Mouse (Mus musculus): ENCODE results near the gene Olfr430. TPM values are rescaled to one million over a fixed set of nuclear protein-coding genes. Genes with fewer than 3 reads are reported as not detected.

Olfr430 gene
- polyA plus RNA-seq, 1 experiment from 2014 or later: 0.07 TPM

- Histone ChIP-seq H3K27ac (replicated peaks; ENCODE audit: low read depth, low read length) (no peak within 1 kb of the TSS), H3K9ac (replicated peaks; ENCODE audit: low read length) (no peak within 1 kb of the TSS), H3K36me3 (replicated peaks; ENCODE audit: control insufficient read depth, insufficient read depth, low read depth, low read length) (no peaks in the 10 kb centered on the region), H3K9me3 (replicated peaks; ENCODE audit: control insufficient read depth, low read length) (no peaks in the 10 kb centered on the region), H3K4me3 (ENCODE audit: low read depth, low read length) (no peak within 1 kb of the TSS), H3K27me3 (ENCODE audit: control insufficient read depth, insufficient read depth, low read length) (no peaks in the 10 kb centered on the region), H3K4me2 (ENCODE audit: low read depth, low read length) (no peak within 1 kb of the TSS), H3K4me1 (ENCODE audit: control insufficient read depth, insufficient read depth, low read length) (no peaks in the 10 kb centered on the region)
- 90% methylated on average over 1 of the region's 1 CpGs for WGBS
- ATAC-seq (replicated peaks; ENCODE audit: insufficient number of reproducible peaks, low FRiP score, low TSS enrichment, low read depth): no peak
- DNase-seq (ENCODE audit: low spot score): no peak
Observed at GRCm38 (mm10) chr1:174096591-174096990, 30.2 kb downstream of the Olfr430 start, which contains the start of gene Olfr427. Gene Olfr427 (plus strand): TSS chr1:174096891.

- H3K27ac ChIP-seq (replicated peaks; ENCODE audit: low read depth, low read length): no peak overlapping the region
- H3K4me2 ChIP-seq (ENCODE audit: low read depth, low read length): no peak overlapping the region
- no peaks in the 10 kb centered on the region for H3K27me3 ChIP-seq (ENCODE audit: control insufficient read depth, insufficient read depth, low read length)
- H3K9ac ChIP-seq (replicated peaks; ENCODE audit: low read length): no peak overlapping the region
- no peaks in the 10 kb centered on the region for H3K36me3 ChIP-seq (replicated peaks; ENCODE audit: control insufficient read depth, insufficient read depth, low read depth, low read length)
- 63% methylated on average over 2 of the region's 2 CpGs for WGBS
- H3K4me1 ChIP-seq (ENCODE audit: control insufficient read depth, insufficient read depth, low read length): no peaks in the 10 kb centered on the region
- no peak for DNase-seq (ENCODE audit: low spot score)
- no peak overlapping the region for H3K4me3 ChIP-seq (ENCODE audit: low read depth, low read length)
- no peaks in the 10 kb centered on the region for H3K9me3 ChIP-seq (replicated peaks; ENCODE audit: control insufficient read depth, low read length)
- no peak for ATAC-seq (replicated peaks; ENCODE audit: insufficient number of reproducible peaks, low FRiP score, low TSS enrichment, low read depth)
Observed at GRCm38 (mm10) chr1:174103735-174104134, 37.3 kb downstream of the Olfr430 start.

GRCm38 (mm10) chr1:174121062-174121461 lies 54.7 kb downstream of the Olfr430 start, which contains the start of gene Olfr231:
Gene Olfr231 (minus strand): TSS chr1:174121162.
- Histone ChIP-seq H3K27ac (replicated peaks; ENCODE audit: low read depth, low read length) (no peak within 1 kb of the TSS), H3K9ac (replicated peaks; ENCODE audit: low read length) (no peak within 1 kb of the TSS), H3K9me3 (replicated peaks; ENCODE audit: control insufficient read depth, low read length) (no peaks in the 10 kb centered on the region), H3K4me2 (ENCODE audit: low read depth, low read length) (no peak within 1 kb of the TSS), H3K27me3 (ENCODE audit: control insufficient read depth, insufficient read depth, low read length) (no peaks in the 10 kb centered on the region), H3K36me3 (replicated peaks; ENCODE audit: control insufficient read depth, insufficient read depth, low read depth, low read length) (no peaks in the 10 kb centered on the region), H3K4me3 (ENCODE audit: low read depth, low read length) (no peak within 1 kb of the TSS), H3K4me1 (ENCODE audit: control insufficient read depth, insufficient read depth, low read length) (no peaks in the 10 kb centered on the region)
- ATAC-seq (replicated peaks; ENCODE audit: insufficient number of reproducible peaks, low FRiP score, low TSS enrichment, low read depth) (no peak), DNase-seq (ENCODE audit: low spot score) (no peak)
- 48% methylated on average over 2 of the region's 2 CpGs for whole genome bisulfite sequencing

Other genes with a start within 250 kb of the Olfr430 start
- 0.28 and 0.40 TPM in 2 replicates for gene Ifi211, start 153.6 kb upstream of the Olfr430 start, polyA plus RNA-seq (2014; fragmentation: Nextera tagmentation; extraction: Ambion mirVana)
- 0.49 and 0.75 TPM in 2 replicates for gene Mndal, start 124.1 kb upstream of the Olfr430 start, polyA plus RNA-seq (2014; fragmentation: Nextera tagmentation; extraction: Ambion mirVana)
- gene Ifi203, start 123.9 kb upstream of the Olfr430 start, polyA plus RNA-seq (2014; fragmentation: Nextera tagmentation; extraction: Ambion mirVana): 0.17 and 0.38 TPM in 2 replicates
- gene Ifi202b, start 83.9 kb upstream of the Olfr430 start, polyA plus RNA-seq (2014; fragmentation: Nextera tagmentation; extraction: Ambion mirVana): 0.20 and 0.36 TPM in 2 replicates
- not detected in 2 replicates for gene Ifi205, start 34.8 kb upstream of the Olfr430 start, polyA plus RNA-seq (2014; fragmentation: Nextera tagmentation; extraction: Ambion mirVana)
- not detected in 2 replicates for gene Olfr433, start 25.9 kb upstream of the Olfr430 start, polyA plus RNA-seq (2014; fragmentation: Nextera tagmentation; extraction: Ambion mirVana)
- gene Olfr432, start 17.4 kb upstream of the Olfr430 start, polyA plus RNA-seq (2014; fragmentation: Nextera tagmentation; extraction: Ambion mirVana): not detected in 2 replicates
- not detected in 2 replicates for gene Olfr429, start 17.7 kb downstream of the Olfr430 start, polyA plus RNA-seq (2014; fragmentation: Nextera tagmentation; extraction: Ambion mirVana)
- not detected in 2 replicates for gene Olfr427, start 30.3 kb downstream of the Olfr430 start, polyA plus RNA-seq (2014; fragmentation: Nextera tagmentation; extraction: Ambion mirVana)
- gene Olfr231, start 54.6 kb downstream of the Olfr430 start, polyA plus RNA-seq (2014; fragmentation: Nextera tagmentation; extraction: Ambion mirVana): 0.64 and 0.90 TPM in 2 replicates
- 0.29 TPM in 1 of 2 replicates, not detected in the other for gene Olfr424, start 64.9 kb downstream of the Olfr430 start, polyA plus RNA-seq (2014; fragmentation: Nextera tagmentation; extraction: Ambion mirVana)
- 0.14 and 0.34 TPM in 2 replicates for gene Olfr420, start 89.0 kb downstream of the Olfr430 start, polyA plus RNA-seq (2014; fragmentation: Nextera tagmentation; extraction: Ambion mirVana)
- 2.0 and 2.4 TPM in 2 replicates for gene Spta1, start 106.2 kb downstream of the Olfr430 start, polyA plus RNA-seq (2014; fragmentation: Nextera tagmentation; extraction: Ambion mirVana)
- gene Olfr419, start 185.5 kb downstream of the Olfr430 start, polyA plus RNA-seq (2014; fragmentation: Nextera tagmentation; extraction: Ambion mirVana): not detected in 2 replicates

All from embryonic facial prominence, embryonic 11.5 days (tissue).